In the genomic region with DNA sequence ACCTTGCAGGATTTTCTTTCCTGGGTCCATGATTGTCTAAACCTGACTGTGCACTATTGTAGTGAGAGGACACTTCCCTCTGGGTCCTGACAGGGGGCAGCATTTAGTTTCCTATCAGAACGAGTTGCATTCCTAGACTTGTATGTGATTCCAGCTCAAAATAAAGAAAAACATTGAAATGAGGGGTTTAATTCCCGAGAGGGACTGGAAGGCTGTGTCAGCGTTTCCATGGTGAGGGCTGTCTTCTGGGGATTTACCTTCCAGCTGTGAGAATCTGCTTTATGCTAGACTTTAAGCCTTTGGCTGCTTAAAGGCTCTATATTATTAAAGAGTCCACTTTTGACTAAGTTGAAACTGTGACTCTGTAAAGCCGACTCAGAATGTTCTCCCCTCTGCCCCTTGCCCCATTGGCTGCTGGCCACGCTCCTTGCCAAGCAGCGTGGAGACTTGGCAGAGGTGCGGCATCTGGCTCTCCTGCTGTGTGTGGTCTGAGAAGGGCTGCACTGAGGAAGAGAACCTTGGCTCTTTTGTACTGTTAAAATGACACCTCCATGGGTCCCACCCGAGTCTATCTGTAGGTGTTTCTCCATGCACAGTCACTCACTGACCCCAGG, we compare ENCODE assay signal across 8 mouse cellular contexts. TPM values are rescaled to one million over a fixed set of nuclear protein-coding genes. Genes with fewer than 3 reads are reported as not detected.
DNase-seq lines count a peak whose midpoint lies in the region; ATAC-seq lines count a peak whose summit lies in the region.

No protein-coding gene starts in this region.

- peak; percentile 88 for DNase-seq in 3T3-L1 (ENCODE audit: low read depth, low spot score)
- peak; percentile 89 for DNase-seq in MN1 (ENCODE audit: low spot score)
- peak; percentile 60 for DNase-seq in gastrocnemius, postnatal 25 days
- peak; percentile 62 to 72 for DNase-seq in lung, adult 18-20 months
- peak; percentile 61 for DNase-seq in retina, adult 2 months (ENCODE audit: low read depth, low spot score)
- DNase-seq in spleen, postnatal 14 days (ENCODE audit: low spot score in 2 of 2) = no peak

- WGBS in intestine, embryonic 16.5 days = 14% methylated on average over 8 of the region's 8 CpGs

- H3K36me3 ChIP-seq in intestine, embryonic 16.5 days (ENCODE audit: control insufficient read depth, insufficient read depth, low read length) = no peaks in the 10 kb centered on the region

- no peak overlapping the region for H3K4me2 ChIP-seq in intestine, embryonic 16.5 days (ENCODE audit: low read depth, low read length)

- peak; percentile 48; the same call in 1 of the 2 replicates for ATAC-seq in common myeloid progenitor, adult 5-6 weeks (replicated peaks; ENCODE audit: low read depth, poor library complexity, severe bottlenecking)
- peak; percentile 81 for ATAC-seq in intestine, embryonic 16.5 days

- H3K4me3 ChIP-seq in intestine, embryonic 16.5 days (ENCODE audit: low read length) = no peak overlapping the region

- H3K9me3 ChIP-seq in intestine, embryonic 16.5 days (ENCODE audit: control insufficient read depth, low read length) = no peaks in the 10 kb centered on the region

- H3K4me1 ChIP-seq in intestine, embryonic 16.5 days (ENCODE audit: control insufficient read depth, insufficient read depth, low read length) = peaks cover 5% of the 10 kb centered on the region

- H3K9ac ChIP-seq in intestine, embryonic 16.5 days (ENCODE audit: low read depth, low read length) = no peak overlapping the region

- no peaks in the 10 kb centered on the region for H3K27me3 ChIP-seq in intestine, embryonic 16.5 days (replicated peaks; ENCODE audit: control insufficient read depth, insufficient read depth, low read length)

- H3K27ac ChIP-seq in intestine, embryonic 16.5 days (ENCODE audit: low read length) = 0 out of 2 replicates have a peak overlapping the region, but pooled peaks have one; percentile 10

RNA-seq across cellular contexts. Expression of gene Pomgnt2, which starts 22.0 kb away (rescaled TPM):
- total RNA-seq in common myeloid progenitor, adult 5-6 weeks (2017) = 4.1 and 5.7 TPM in 2 replicates
- 10 to 100 TPM in 1 of 2 experiments, 1 to 10 TPM in 1; 8.9 to 10.0 TPM for total RNA-seq in gastrocnemius, postnatal 25 days (2021)
- 14.4 and 15.9 TPM in 2 replicates for polyA plus RNA-seq in intestine, embryonic 16.5 days (2015; fragmentation: Nextera tagmentation; extraction: Ambion mirVana)

Comparison
In these comparisons a context has a peak if more than half of its experiments do, and no peak if none do; other contexts are left out.
1. DNase-seq: peak in 3T3-L1 (single experiment), MN1 (single experiment), gastrocnemius, postnatal 25 days (single experiment), lung, adult 18-20 months (2 of 2) and retina, adult 2 months (single experiment); none in spleen, postnatal 14 days (0 of 2).